Mouse (Mus musculus): Measurements from ENCODE around the gene Atp2b2.
A peak's percentile ranks its signal among the peaks of the same experiment; 100 is the strongest.

Gene Atp2b2

DNA sequence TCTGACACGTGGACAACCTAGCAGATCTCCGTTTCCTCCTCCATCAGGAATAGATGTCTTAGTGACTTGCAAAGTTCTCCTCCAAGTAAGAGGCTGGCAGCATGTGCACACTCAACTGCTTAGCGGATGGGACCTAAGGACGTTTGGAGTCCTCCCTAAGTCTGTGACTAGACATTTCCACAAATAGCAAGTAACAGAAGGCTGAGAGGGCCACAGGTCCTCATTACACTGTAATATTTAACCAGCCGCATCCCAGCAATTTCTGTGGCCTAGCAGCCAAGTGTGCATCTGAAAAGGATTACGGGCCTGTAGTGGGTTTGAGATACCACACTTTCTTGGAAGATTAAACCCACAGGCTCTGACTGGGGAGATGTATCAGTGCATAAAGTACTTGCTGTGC lies 30.4 kb downstream of the Atp2b2 start:
- DNase-seq: peak; percentile 34

DNA sequence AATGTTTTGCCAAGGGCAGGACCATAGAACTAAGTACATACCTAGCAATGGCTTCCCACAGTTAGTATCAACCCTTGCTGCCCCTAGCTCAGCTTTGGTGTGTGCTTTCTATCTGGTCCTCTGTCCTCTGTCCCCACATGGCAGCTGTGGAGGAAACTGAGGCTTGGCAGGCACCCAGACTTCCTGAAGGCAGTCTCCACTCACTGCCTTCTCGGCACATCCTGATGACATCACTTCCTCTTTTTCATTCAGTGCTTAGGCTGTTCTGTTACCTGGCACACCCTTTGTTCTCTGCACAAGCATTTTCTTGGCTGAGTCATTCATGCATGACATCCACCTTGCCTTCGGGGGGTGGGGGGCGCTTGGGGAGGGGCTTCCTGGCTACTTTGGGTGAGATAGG lies 38.6 kb downstream of the Atp2b2 start:
- no peak for DNase-seq

DNA sequence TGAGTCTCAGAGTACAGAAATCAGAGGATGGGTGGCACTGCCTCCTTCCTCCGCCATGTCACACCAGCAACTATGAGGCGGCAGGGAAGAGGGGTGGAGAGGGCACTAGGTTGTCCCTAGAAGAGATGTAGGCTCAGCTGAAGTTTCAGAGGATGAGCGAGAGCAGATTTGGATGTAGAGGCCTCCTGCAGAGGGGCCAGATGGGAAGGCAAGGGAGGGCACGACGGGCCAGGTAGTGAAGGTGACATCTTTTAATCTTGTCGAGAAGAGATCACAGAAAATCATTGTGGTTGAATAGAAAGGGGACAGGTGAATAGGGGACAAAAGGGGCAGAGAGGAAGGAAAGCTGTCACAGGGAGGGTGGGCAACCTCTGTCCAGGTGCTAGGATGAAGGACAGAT lies 41.5 kb downstream of the Atp2b2 start:
- DNase-seq: no peak

DNA sequence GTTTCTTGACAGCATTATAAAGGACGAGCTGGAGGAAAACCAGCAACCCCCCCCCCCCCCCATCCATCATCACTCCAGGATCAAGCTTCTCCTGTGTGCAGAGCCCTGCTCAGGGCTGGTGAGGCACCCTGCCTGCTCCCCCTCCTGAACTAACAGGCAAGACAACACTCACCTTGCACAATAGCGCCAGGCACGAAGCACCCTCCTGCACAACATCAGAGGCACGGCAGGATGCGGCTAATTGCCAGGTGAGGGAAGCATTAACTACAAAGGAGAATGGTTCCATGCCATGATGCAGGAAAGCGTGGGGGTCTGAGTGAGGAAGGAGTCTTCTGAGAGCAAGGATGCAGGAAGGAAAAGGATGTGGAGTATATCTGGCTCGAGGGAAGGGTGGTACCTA lies 42.1 kb downstream of the Atp2b2 start:
- DNase-seq: no peak

DNA sequence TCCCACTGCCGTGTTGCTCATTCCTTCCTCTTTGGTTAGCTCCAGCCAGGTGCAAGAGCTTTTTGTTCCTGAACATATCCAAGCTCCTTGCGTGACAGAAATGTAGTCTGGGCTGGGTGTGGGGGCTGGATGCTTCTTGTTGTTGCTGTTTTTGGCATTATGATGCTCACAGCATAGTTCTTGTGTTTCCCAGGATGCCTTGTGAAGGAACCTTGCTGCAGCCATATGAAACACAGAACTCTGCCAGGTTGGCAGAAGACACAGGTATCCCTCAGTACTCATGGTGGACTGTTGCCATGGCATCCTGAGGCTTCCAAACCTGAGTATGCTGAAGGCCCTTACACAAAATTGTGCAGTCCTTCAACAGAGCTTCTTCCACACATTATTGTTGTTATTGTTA lies 44.0 kb downstream of the Atp2b2 start:
- DNase-seq: no peak

DNA sequence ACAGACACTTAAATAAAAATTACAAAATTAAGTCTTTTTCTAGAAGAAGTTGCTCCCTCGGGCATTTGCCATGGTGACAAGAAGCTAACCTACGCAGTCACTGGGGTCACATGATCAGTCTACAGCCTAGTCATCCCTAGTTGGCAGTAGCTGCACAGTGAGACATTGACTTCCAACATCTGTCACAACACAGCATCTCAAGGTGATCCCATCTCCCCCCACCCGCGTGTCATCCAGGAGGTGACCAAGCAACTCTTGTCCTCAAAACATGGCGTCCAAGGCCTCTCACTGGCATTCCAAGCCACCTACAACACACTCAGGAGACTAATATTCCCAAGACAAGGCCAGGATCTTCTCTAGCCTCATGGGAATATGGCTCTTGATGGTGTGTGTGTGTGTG lies 48.2 kb downstream of the Atp2b2 start:
- no peak for DNase-seq

DNA sequence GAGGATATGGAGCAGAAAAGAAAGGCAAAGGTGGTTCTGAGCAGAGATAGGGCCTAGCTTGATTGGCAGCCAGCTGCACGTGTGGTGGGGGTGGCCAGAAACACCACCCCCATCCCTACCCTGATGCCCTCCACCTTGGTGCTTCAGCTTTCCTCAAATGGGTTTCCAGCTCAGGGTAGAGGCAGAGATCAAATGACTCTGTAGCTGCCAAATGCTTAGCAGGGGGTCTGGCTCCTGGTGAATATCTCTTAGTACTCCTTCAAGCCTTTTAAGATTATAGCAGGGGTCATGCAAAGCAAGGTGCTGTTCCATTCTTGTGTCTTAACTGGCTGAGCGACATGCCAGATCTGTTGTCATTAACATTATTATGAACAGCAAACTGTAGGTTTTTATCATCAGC lies 50.3 kb downstream of the Atp2b2 start:
- DNase-seq: no peak

DNA sequence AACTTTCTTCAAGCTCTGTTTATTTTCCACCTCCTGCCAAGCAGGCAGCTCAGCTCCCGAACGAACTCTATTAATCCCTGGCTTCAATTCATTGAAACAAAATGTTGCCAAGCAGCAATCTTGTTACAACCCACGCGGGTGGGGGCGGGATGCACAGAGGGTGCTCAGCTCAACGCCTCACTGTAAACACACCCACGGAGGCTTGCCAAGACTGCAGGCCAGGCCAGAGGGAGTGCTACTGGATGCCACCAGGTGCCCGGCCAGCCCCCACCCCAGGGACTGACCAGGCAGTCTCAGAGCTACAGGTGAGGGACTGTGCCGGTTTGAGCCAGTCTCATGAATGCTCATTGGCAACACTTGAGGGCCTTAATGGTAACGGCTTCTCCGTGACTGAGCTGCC lies 50.9 kb downstream of the Atp2b2 start:
- DNase-seq: peak; percentile 60

DNA sequence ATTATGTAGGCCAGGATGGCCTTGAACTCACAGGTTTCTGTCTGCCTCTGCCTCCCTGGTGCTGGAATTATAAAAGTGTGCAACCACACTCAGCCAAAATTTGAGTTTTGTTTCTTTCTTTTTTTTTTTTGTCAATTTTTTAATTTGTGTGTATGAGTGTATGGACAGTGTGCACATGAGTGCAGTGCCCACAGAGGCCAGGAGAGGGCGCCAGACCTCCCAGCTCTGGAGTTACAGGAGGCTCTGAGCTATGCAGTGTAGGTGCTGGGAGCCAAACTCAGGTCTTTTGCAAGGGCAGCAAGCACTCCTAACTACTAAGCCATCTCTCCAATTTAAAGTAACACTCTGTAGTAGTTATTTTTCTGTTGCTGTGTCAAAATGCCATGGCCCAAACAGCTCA lies 52.4 kb downstream of the Atp2b2 start:
- DNase-seq: peak; percentile 14

DNA sequence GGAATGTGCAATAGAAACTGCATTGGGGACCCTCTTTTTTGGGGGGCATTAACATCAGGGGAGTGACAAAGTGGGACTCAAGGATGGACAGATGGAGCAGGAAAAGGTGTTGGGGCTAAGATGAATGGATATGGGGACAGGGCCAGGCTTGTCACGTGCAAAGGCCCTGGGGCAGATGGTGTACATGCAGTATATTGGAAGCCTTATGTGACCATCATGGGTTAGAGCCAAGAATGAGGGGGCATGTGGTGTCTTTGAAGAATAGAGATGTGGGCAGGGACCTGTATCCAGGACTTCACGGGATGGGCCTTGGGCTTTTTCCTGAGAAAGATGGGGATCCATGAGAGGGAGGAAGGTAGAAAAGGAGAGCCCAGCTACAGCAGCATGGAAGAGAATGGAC lies 53.9 kb downstream of the Atp2b2 start:
- DNase-seq: no peak

DNA sequence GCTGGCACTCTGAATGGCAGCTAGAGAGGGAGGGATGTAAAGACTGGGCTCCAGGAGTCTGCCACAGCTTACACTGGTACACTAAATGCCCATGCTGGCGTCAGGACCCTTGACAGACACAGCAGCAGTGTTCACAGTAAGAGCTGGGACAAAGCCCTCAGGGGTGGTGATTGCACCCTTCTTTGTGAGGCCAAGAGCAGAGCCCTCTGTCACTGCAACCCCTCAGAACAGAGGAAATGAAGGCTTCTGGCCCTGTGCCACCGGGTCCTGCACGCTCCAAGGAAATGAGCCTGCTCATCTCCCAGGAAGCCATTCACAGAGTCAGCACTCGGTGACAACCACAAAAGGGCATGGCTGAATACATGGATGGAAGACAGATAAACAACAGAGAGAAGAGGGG lies 55.7 kb downstream of the Atp2b2 start:
- no peak for DNase-seq

DNA sequence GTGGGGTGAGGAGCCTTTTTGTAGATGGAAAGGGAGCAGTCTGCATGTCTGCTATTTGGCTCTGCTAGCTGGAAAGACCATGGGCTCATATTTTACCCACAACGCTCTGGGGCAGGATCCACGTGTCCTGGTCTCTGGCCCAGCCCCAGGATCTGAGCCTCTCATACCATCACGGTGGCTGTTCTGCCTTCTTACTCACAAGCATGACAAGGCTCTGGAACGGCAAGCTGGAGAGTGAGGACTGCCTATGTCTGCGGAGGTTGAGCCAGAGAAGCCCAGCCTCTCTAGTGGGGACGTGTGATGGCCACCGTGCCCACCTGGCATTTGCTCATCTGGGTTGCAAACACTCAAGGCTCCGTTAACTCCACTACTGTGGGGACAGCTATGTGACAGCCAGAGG lies 63.7 kb downstream of the Atp2b2 start:
- DNase-seq: no peak

DNA sequence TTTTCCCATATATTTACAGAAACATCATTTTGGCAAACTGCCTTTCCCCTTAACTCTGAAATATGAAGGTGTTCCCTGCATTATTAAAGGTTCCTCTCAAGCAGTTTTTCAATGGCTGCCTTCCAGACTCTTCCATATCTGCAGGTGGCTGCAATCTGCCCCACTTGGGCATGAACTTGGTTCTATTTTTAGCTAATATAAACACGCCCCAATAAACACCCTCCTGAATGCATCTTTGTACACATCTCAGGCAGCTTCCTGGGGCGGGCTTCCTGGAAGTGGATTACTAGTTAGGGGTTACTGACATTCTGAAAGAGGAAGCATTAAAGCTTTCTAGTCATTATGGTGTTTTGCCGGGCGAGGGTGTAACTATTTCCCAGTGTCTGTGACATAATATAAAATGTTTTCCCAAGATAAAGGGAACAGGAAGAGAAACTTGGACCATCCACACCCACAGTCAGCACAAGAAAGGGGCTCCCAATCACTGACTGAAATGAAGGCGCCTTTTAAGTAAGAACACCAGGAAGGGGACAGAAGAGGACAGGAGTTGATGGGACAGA lies 64.2 kb downstream of the Atp2b2 start:
- no peak for DNase-seq

DNA sequence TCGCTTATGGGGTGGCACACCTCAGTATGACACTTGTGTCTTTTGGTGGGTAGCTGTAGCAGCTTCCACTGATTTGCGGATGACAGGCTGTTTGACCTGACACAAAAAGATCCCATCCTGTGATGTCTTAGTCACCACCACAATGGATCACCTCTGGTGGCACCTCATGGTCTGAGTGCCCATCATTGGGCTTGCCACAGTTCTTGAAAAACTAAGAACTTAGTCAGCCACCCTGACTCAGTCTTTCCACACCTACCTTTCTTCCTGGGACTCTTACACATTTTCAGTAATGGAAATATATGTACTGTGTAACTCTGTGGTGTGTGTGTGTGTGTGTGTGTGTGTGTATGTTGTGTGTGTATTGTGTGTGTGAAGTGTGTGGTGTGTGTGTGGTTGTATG lies 71.5 kb downstream of the Atp2b2 start:
- DNase-seq: no peak

DNA sequence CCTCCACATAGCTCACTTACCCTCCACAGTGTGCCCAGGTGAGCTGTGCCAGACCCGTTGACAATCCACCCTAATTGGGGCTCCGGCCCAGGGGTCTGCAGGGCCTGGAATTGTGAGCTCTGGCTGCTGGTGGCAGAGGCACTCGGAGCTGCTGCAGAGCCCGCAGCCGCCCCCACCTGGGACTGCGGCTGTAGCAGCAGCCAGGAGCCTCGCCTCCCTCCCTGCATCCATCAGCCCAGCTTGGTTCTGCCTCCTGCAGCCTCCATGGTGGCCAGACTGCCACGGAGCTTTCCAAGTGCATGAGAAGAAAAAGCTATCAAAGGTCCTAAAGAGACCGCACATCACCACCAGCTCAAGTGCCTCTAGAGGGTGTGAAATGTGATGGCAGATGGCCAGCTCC lies 71.9 kb downstream of the Atp2b2 start:
- no peak for DNase-seq

DNA sequence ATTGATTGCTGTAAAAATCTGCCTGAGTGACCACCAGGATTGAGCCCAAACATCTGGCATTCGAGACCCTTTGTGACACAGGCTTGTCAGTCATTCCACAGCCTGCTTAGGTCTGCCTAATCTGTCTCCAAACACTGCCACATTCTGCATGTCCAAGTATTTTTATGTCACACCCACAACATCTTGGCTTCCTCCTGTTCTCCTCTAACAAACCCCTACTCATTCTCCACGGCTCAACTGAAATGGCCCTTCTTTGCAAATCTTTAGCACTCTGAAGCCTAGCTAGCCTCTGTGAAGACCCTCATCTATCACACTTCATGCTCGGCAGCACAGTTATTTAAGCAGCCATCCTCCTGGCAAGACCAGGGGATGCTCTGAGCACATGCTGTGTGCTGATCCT lies 72.7 kb downstream of the Atp2b2 start:
- DNase-seq: no peak

DNA sequence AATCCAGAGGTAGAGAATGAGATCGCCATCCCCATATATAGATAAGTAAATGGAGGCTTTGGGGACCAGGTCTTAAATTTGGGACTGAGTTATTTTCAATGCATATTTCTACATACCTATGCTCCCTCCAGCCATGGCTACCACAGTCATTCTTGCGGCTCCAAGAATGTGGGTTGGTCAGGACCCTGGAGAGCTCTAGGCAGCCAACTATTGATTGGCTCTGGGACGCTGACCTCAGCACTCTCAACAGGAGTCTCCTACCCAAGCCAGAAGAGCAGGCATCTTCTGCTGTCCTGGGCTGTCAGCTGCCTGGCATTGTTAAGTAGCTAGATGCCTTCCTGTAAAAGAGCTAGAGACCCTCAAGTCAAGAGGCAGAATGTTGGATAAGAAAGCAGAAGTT lies 79.6 kb downstream of the Atp2b2 start:
- DNase-seq: peak; percentile 15

DNA sequence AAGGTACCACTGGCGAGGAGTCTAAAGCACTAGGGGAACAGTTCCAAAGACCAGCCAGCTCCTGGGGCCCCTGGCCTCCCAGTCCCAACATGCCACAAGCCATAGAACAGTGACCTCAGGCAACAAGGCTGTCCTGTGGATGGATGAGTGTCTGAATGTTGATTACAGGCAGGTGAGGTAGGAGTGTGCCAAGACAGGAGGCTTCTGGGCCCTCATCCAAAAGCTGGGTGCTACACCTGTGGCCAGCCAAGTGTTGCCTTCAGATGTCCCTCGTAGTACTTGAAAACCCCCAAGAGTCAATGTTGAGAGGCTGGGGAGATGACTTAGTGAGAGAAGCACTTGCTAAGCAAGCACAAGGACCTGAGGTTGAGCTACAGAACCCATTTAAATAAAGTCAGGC lies 80.8 kb downstream of the Atp2b2 start:
- no peak for DNase-seq

DNA sequence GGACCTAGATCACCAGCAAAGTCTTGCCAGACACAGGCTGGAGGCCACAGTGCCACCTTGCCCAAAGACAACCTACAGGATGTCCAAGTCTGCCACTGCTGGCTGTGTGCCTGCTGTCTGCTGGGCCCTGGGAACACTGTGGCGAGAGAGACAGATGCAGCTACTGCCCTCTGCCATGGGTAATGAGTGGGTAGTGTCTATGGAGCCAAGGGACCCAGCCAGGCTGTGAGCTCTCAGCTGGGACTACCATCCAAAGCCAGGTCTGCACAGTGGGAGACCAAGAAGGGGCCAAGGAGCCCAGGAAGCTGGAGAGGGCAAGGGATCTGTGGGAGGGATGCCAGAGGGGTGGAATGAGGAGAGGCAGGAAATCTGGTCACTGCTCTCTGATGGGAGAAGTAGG lies 83.1 kb downstream of the Atp2b2 start:
- DNase-seq: no peak

DNA sequence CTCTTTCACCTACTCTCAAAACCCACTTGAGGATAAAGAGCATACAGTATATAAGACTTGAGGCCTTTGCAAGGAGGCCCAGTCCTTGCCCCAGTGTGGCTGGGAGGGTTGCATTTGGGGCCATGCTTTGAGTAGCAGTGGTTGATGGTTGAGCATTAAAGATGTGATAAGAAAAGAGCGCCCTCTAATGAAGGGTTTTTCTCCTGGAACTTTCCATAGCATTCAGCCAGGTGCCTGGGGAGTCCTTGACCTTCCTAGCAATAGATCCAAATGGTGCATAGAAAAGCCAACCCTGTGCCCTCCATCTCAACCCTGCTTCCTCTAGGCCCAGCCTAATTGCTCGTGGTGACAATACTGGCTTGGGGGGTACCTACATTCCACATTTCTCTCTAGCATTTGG lies 83.7 kb downstream of the Atp2b2 start:
- DNase-seq: no peak

DNA sequence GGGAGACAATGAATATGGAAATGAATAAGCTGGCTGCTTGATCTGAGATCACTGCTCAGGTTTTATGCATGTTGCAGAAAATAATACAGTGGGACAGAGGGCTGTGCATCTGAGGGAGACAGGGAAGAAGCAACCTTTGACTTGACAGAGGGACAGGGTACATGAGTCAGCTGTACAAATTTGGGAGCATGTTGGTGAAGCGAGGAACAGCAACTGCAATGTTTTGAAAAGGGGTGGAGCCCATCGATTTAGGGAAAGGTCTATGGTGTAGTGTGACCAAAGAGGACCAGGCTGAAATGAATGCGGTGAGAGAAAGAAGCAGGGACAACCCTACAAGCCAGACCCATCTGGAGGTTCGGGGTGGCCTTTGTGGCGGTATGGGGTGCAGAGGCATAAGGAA lies 84.4 kb downstream of the Atp2b2 start:
- DNase-seq: no peak

DNA sequence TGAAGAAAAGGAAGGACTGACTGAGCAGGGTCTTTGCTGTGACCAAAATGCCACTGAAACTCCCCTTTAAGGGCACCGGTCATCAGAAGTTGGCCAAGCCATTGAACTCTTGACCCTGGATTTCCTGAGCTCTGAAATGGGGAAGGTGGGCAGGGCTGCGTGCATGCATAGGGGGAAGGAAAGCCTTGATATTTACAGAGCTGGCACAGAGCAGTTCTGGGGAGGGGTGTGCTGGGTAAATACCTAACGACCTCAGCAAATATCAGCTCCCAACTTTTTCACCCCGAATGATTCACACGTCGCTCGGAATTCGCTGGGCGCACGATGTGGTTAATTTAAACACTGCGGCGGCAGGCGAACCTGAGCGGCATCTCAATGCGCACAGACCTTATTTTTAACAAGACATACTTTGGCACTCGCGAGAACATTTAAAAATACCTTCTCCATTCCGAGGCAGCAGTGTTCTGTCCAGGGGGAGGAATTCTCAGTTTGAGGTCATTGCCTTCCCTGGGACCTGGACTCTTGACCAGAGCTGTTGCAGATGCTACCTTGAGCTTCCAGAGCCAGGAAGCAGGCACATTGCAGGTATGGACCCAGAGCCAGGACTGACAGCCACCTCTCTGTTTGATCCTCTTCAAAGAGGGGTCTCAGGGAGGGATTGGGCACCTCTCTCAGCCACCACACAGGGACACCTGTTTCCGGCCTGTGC lies 85.0 kb downstream of the Atp2b2 start:
- no peak for DNase-seq

DNA sequence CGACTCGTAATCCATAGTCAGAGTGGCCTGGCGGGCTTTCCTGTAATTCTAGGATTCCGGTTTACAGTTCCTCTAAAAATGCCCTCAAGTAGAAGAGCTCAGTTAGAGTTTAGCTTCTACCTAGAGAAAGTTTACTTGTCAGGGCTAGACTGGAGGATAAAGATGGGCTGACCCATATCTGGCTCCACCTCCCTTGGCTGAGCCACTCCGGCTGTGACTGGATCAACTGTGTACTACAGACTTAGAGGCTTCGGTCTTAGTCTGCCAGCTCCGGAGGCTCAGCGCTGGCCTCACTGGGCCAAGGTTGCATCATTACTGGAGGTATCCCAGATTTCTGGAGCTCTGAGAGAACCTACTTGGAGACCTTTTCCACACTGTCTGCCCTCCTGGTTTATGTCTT lies 94.9 kb downstream of the Atp2b2 start:
- no peak for DNase-seq

DNA sequence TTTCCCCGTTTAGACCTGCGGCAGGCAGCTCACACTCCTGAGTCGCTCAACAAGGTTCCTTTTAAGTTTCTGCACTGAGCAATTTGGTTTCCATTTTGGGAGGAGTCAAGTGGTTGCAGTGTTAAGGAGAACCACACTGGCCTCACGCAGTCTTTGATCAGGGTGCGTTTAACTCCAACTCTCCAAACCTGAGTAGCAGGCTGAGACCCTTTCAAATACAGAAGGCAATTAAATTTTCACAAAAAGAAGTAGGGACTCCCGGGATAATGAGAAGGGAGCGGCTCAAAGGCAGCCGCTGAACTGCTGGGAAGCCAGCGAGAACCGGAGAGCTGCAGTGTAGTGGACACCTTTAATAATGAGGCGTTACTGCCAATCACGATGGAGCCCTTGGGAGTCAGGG lies 100.1 kb downstream of the Atp2b2 start:
- no peak for DNase-seq

DNA sequence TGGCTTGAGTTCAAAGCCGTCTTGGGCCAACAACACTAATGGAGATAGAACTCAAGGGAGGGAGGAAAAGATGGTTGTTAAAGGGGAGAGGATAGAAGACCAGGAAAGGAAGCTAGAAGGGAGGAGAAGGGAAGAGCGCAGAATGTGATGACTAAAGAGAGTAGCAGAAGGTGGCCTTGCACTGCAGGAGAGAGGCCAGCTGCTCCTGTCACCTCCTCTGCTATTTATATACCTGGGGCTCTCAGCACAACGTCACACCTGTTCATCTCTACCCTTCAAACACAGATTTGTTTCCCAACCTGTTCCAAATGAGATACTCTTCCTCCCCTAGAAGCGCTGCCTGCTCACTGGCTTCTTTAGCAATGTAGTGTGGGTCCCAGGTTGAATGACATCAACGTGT lies 101.1 kb downstream of the Atp2b2 start:
- no peak for DNase-seq
